Mouse (Mus musculus): Measurements from ENCODE around the gene C8b.

- TF ChIP-seq ZC3H11A (IDR thresholded peaks at IDR 0.05; ENCODE audit: borderline replicate concordance, low read depth, low read length) (no peak), CHD2 (IDR thresholded peaks at IDR 0.05; ENCODE audit: low read depth, low read length) (no peak)
Observed at GRCm38 (mm10) chr4:104768190-104768589, 2.1 kb downstream of the C8b start.
